Mouse (Mus musculus): ENCODE data around the gene Actc1. TPM values are rescaled to one million over a fixed set of nuclear protein-coding genes. Genes with fewer than 3 reads are reported as not detected.

Gene Actc1
- total and polyA plus RNA-seq, 2 experiments from 2014 or later = 0.17 to 1.4 TPM

DNA sequence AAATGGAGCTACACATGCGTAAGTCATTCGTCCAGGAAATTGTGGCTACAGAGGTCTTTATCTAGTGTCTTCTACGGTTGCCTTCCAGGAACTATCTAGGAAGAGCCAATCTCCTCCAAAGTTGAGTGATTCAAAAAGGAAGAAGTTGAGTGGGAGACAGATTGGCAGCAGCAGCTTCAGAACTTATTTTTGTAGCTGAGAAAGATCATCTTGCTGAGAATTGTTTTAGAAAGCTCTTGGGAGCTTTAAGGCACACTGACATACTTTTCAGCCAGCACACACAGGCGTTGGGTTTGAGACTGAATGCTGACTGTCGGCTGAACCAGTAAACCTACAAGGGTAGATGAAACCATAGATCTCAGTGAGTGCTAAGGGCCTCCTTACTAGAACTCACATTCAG, 42.0 kb upstream of the Actc1 start:
- ATAC-seq = no peak
- no peaks in the 10 kb centered on the region for H3K4me1 ChIP-seq (ENCODE audit: insufficient read depth)
- TF ChIP-seq CTCF (IDR thresholded peaks at IDR 0.05; ENCODE audit: low read depth) = no peak
- H3K27ac ChIP-seq (ENCODE audit: low read depth, low read length) = no peak overlapping the region
- peaks cover 13% of the 10 kb centered on the region for H3K36me3 ChIP-seq (ENCODE audit: insufficient read depth)
- no peak for DNase-seq
- H3K9ac ChIP-seq = no peak overlapping the region
- H3K4me3 ChIP-seq (ENCODE audit: low read depth, low read length) = no peak overlapping the region
- WGBS = 84% methylated on average over 5 of the region's 5 CpGs
- H3K9me3 ChIP-seq (ENCODE audit: low read length) = no peaks in the 10 kb centered on the region
- H3K27me3 ChIP-seq (ENCODE audit: insufficient read depth, low read length) = no peaks in the 10 kb centered on the region
- H3K4me2 ChIP-seq (ENCODE audit: low read depth) = no peak overlapping the region

- no peak for ATAC-seq
- Histone ChIP-seq H3K4me3 (ENCODE audit: low read depth, low read length) (no peak overlapping the region), H3K4me2 (ENCODE audit: low read depth) (no peak overlapping the region), H3K27me3 (ENCODE audit: insufficient read depth, low read length) (no peaks in the 10 kb centered on the region), H3K36me3 (ENCODE audit: insufficient read depth) (peaks cover 6% of the 10 kb centered on the region), H3K4me1 (ENCODE audit: insufficient read depth) (no peaks in the 10 kb centered on the region), H3K9ac (no peak overlapping the region), H3K9me3 (ENCODE audit: low read length) (no peaks in the 10 kb centered on the region), H3K27ac (ENCODE audit: low read depth, low read length) (no peak overlapping the region)
- 100% methylated on average over 1 of the region's 1 CpGs for WGBS
- no peak for TF ChIP-seq CTCF (IDR thresholded peaks at IDR 0.05; ENCODE audit: low read depth)
- no peak for DNase-seq
Measured at GRCm38 (mm10) chr2:114094696-114095095, 41.3 kb upstream of the Actc1 start.

GRCm38 (mm10) chr2:114093577-114093976, 40.2 kb upstream of the Actc1 start:
- Histone ChIP-seq H3K27me3 (ENCODE audit: insufficient read depth, low read length) (no peaks in the 10 kb centered on the region), H3K4me1 (ENCODE audit: insufficient read depth) (no peaks in the 10 kb centered on the region), H3K27ac (ENCODE audit: low read depth, low read length) (no peak overlapping the region), H3K4me3 (ENCODE audit: low read depth, low read length) (no peak overlapping the region), H3K9me3 (ENCODE audit: low read length) (no peaks in the 10 kb centered on the region), H3K36me3 (ENCODE audit: insufficient read depth) (no peaks in the 10 kb centered on the region), H3K9ac (no peak overlapping the region), H3K4me2 (ENCODE audit: low read depth) (no peak overlapping the region)
- ATAC-seq = peak; percentile 25; the same call in 1 of the 2 replicates
- WGBS = 79% methylated on average over 9 of the region's 9 CpGs
- TF ChIP-seq CTCF (IDR thresholded peaks at IDR 0.05; ENCODE audit: low read depth) = no peak
- no peak for DNase-seq

- Histone ChIP-seq H3K27ac (ENCODE audit: low read depth, low read length) (no peak overlapping the region), H3K4me3 (ENCODE audit: low read depth, low read length) (no peak overlapping the region), H3K4me2 (ENCODE audit: low read depth) (no peak overlapping the region), H3K4me1 (ENCODE audit: insufficient read depth) (no peaks in the 10 kb centered on the region), H3K36me3 (ENCODE audit: insufficient read depth) (no peaks in the 10 kb centered on the region), H3K9me3 (ENCODE audit: low read length) (no peaks in the 10 kb centered on the region), H3K27me3 (ENCODE audit: insufficient read depth, low read length) (no peaks in the 10 kb centered on the region), H3K9ac (no peak overlapping the region)
- no peak for TF ChIP-seq CTCF (IDR thresholded peaks at IDR 0.05; ENCODE audit: low read depth)
- no peak for ATAC-seq
- DNase-seq = no peak
- WGBS = 76% methylated on average over 3 of the region's 3 CpGs
Measured at GRCm38 (mm10) chr2:114089862-114090261, 36.5 kb upstream of the Actc1 start.

GRCm38 (mm10) chr2:114087271-114087670, 33.9 kb upstream of the Actc1 start:
- Histone ChIP-seq H3K4me3 (ENCODE audit: low read depth, low read length) (no peak overlapping the region), H3K9me3 (ENCODE audit: low read length) (no peaks in the 10 kb centered on the region), H3K27ac (ENCODE audit: low read depth, low read length) (no peak overlapping the region), H3K27me3 (ENCODE audit: insufficient read depth, low read length) (no peaks in the 10 kb centered on the region), H3K36me3 (ENCODE audit: insufficient read depth) (no peaks in the 10 kb centered on the region), H3K9ac (no peak overlapping the region), H3K4me2 (ENCODE audit: low read depth) (no peak overlapping the region), H3K4me1 (ENCODE audit: insufficient read depth) (no peaks in the 10 kb centered on the region)
- WGBS = 86% methylated on average over 1 of the region's 1 CpGs
- DNase-seq = no peak
- TF ChIP-seq CTCF (IDR thresholded peaks at IDR 0.05; ENCODE audit: low read depth) = no peak
- no peak for ATAC-seq

GRCm38 (mm10) chr2:114071876-114072275, 18.5 kb upstream of the Actc1 start:
- Histone ChIP-seq H3K27ac (ENCODE audit: low read depth, low read length) (no peak overlapping the region), H3K4me3 (ENCODE audit: low read depth, low read length) (no peak overlapping the region), H3K9me3 (ENCODE audit: low read length) (no peaks in the 10 kb centered on the region), H3K27me3 (ENCODE audit: insufficient read depth, low read length) (no peaks in the 10 kb centered on the region), H3K4me2 (ENCODE audit: low read depth) (no peak overlapping the region), H3K4me1 (ENCODE audit: insufficient read depth) (no peaks in the 10 kb centered on the region), H3K9ac (no peak overlapping the region), H3K36me3 (ENCODE audit: insufficient read depth) (no peaks in the 10 kb centered on the region)
- no peak for TF ChIP-seq CTCF (IDR thresholded peaks at IDR 0.05; ENCODE audit: low read depth)
- ATAC-seq (no peak), DNase-seq (no peak)
- WGBS = 80% methylated on average over 2 of the region's 2 CpGs

DNA sequence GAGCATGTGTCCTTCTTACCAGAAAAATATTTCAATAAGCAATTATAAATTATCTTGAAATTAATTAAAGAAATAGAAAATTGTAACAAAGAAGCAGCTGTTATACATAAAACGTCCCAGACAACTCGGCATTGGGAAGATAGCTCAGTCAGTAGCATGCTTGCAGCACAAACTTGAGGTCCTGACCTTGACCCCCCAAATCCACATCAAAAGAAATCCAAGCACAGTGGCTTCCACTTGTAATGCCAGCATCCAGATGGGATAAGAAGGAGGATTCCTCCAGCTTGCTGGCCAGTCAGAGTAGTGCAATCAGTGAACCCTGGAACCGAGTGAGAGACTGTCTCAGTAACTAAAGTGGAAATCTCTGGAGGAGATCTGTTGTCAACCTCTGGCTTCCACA, 12.9 kb upstream of the Actc1 start:
- Histone ChIP-seq H3K9me3 (ENCODE audit: low read length) (no peaks in the 10 kb centered on the region), H3K4me2 (ENCODE audit: low read depth) (no peak overlapping the region), H3K4me3 (ENCODE audit: low read depth, low read length) (no peak overlapping the region), H3K4me1 (ENCODE audit: insufficient read depth) (no peaks in the 10 kb centered on the region), H3K36me3 (ENCODE audit: insufficient read depth) (no peaks in the 10 kb centered on the region), H3K27me3 (ENCODE audit: insufficient read depth, low read length) (no peaks in the 10 kb centered on the region), H3K9ac (no peak overlapping the region), H3K27ac (ENCODE audit: low read depth, low read length) (no peak overlapping the region)
- ATAC-seq = no peak
- no peak for TF ChIP-seq CTCF (IDR thresholded peaks at IDR 0.05; ENCODE audit: low read depth)
- no peak for DNase-seq
- WGBS = 91% methylated on average over 3 of the region's 3 CpGs

- Histone ChIP-seq H3K4me3 (ENCODE audit: low read depth, low read length) (no peak overlapping the region), H3K9ac (no peak overlapping the region), H3K27ac (ENCODE audit: low read depth, low read length) (no peak overlapping the region), H3K4me2 (ENCODE audit: low read depth) (no peak overlapping the region), H3K4me1 (ENCODE audit: insufficient read depth) (no peaks in the 10 kb centered on the region), H3K27me3 (ENCODE audit: insufficient read depth, low read length) (no peaks in the 10 kb centered on the region), H3K9me3 (ENCODE audit: low read length) (no peaks in the 10 kb centered on the region), H3K36me3 (ENCODE audit: insufficient read depth) (no peaks in the 10 kb centered on the region)
- no peak for TF ChIP-seq CTCF (IDR thresholded peaks at IDR 0.05; ENCODE audit: low read depth)
- no peak for DNase-seq
- 71% methylated on average over 2 of the region's 2 CpGs for WGBS
- no peak for ATAC-seq
Measured at GRCm38 (mm10) chr2:114064004-114064403, 10.7 kb upstream of the Actc1 start.
